In genomic region chr6:37055128-37055527, GRCm38 (mm10) we compare ENCODE assay signal across 7 mouse cellular contexts.
"Had no signal": no experiment of that assay in that cellular context is flagged by ENCODE, and none has a peak within 500 bp of the region (broad histone marks: within the 10 kb centered on the region; RNA-seq: fewer than 3 reads in every experiment).

No protein-coding gene starts in this region.

- H3K27me3 ChIP-seq: liver, embryonic 15.5 days; midbrain, embryonic 12.5 days had no signal

- H3K9ac ChIP-seq: liver, embryonic 15.5 days; lung, embryonic 14.5 days; midbrain, embryonic 12.5 days had no signal

- H3K27ac ChIP-seq: liver, embryonic 15.5 days; midbrain, embryonic 12.5 days had no signal

- H3K4me1 ChIP-seq: liver, embryonic 15.5 days had no signal

- H3K4me2 ChIP-seq: liver, embryonic 11.5 days; liver, embryonic 15.5 days; lung, embryonic 14.5 days; midbrain, embryonic 12.5 days had no signal

- DNase-seq: left cerebral cortex, postnatal 4 days; right cerebral cortex, postnatal 14 days; thymus, postnatal 36 days had no signal

- H3K36me3 ChIP-seq: liver, embryonic 15.5 days; midbrain, embryonic 12.5 days had no signal

- H3K9me3 ChIP-seq: liver, embryonic 15.5 days; midbrain, embryonic 12.5 days had no signal

- H3K4me3 ChIP-seq: liver, embryonic 15.5 days; midbrain, embryonic 12.5 days had no signal
